In genomic region chr12:31654965-31655477, GRCm38 (mm10) we compare ENCODE assay signal across 8 mouse cellular contexts. TPM values are rescaled to one million over a fixed set of nuclear protein-coding genes. Genes with fewer than 3 reads are reported as not detected.
DNase-seq lines count a peak whose midpoint lies in the region; ATAC-seq and TF ChIP-seq lines count a peak whose summit lies in the region.

No protein-coding gene starts in this region.

- ATAC-seq in common myeloid progenitor, adult 5-6 weeks (replicated peaks; ENCODE audit: low read depth, poor library complexity, severe bottlenecking): peak; percentile 65
- ATAC-seq in inflammation-experienced regulatory T-cells, adult 6 months: peak; percentile 42
- ATAC-seq in midbrain, postnatal 0 days (ENCODE audit: low FRiP score): peak; percentile 62

- WGBS in midbrain, postnatal 0 days: under 1% methylated on average over 29 of the region's 29 CpGs

- peak overlapping the region; percentile 51 for H3K4me2 ChIP-seq in midbrain, postnatal 0 days (ENCODE audit: low read depth, low read length, poor library complexity, severe bottlenecking)

- no peaks in the 10 kb centered on the region for H3K36me3 ChIP-seq in midbrain, postnatal 0 days (ENCODE audit: insufficient read depth, low read length)

- H3K4me1 ChIP-seq in midbrain, postnatal 0 days (ENCODE audit: insufficient read depth, low read length): no peaks in the 10 kb centered on the region

- intact Hi-C loops in gastrocnemius, postnatal 36 days (cut with DNase I): loop anchor here (1.0 to 10.0 kb wide), 3 partner anchors 21 to 270 kb away; partner anchors contain the start of gene Bcap29

- peak overlapping the region; percentile 91 for H3K4me3 ChIP-seq in layer of hippocampus, adult 2 months
- H3K4me3 ChIP-seq in midbrain, postnatal 0 days (ENCODE audit: low read depth, low read length): peak overlapping the region; percentile 96

- DNase-seq in layer of hippocampus, adult 2 months (ENCODE audit: low spot score in 2 of 2): no peak
- DNase-seq in layer of hippocampus, postnatal 10 days (ENCODE audit: low spot score in 2 of 2): no peak
- no peak for DNase-seq in midbrain, postnatal 0 days (ENCODE audit: low spot score)
- no peak for DNase-seq in thymus, postnatal 14 days
- DNase-seq in layer of hippocampus, adult 11-12 months (ENCODE audit: low spot score): no peak
- no peak for DNase-seq in gastrocnemius, postnatal 36 days

- TF ChIP-seq CTCF in layer of hippocampus, adult 2 months (conservative IDR thresholded peaks at IDR 0.05): peak; percentile 75
- TF ChIP-seq CTCF in midbrain, postnatal 0 days (IDR thresholded peaks at IDR 0.05): peak; percentile 62

- H3K9me3 ChIP-seq in midbrain, postnatal 0 days (ENCODE audit: low read length): no peaks in the 10 kb centered on the region

- peak overlapping the region; percentile 86 for H3K9ac ChIP-seq in midbrain, postnatal 0 days (replicated peaks; ENCODE audit: low read length, poor library complexity, severe bottlenecking)

- no peaks in the 10 kb centered on the region for H3K27me3 ChIP-seq in midbrain, postnatal 0 days (ENCODE audit: insufficient read depth, low read length)

- peak overlapping the region; percentile 92 for H3K27ac ChIP-seq in layer of hippocampus, adult 2 months
- peak overlapping the region; percentile 65 for H3K27ac ChIP-seq in midbrain, postnatal 0 days (ENCODE audit: low read depth, low read length)

RNA-seq across cellular contexts. Expression of gene Cog5, which starts 0.4 kb away (rescaled TPM):
- total RNA-seq in layer of hippocampus, adult 2 months (2021): 10 to 100 TPM; 59.6 to 63.8 TPM
- total RNA-seq in layer of hippocampus, postnatal 10 days (2021): 10 to 100 TPM; 64.4 to 64.6 TPM
- total RNA-seq in common myeloid progenitor, adult 5-6 weeks (2017): 72.0 and 73.7 TPM in 2 replicates
- 10 to 100 TPM; 32.7 to 61.8 (median 41.8) TPM for polyA plus RNA-seq in inflammation-experienced regulatory T-cells, adult 6 months (2017; shearing (Covaris generic))
- 41.1 and 51.8 TPM in 2 replicates for total RNA-seq in midbrain, postnatal 0 days (2014; rRNA removed)
- polyA plus RNA-seq in midbrain, postnatal 0 days (2015; fragmentation: Nextera tagmentation; extraction: Ambion mirVana): 16.9 and 18.8 TPM in 2 replicates
- 10 to 100 TPM; 22.7 to 25.1 TPM for total RNA-seq in gastrocnemius, postnatal 36 days (2021)

RNA-seq across cellular contexts. Expression of gene Dus4l, which starts 0.4 kb away (rescaled TPM):
- total RNA-seq in layer of hippocampus, adult 2 months (2021): 10 to 100 TPM; 12.6 to 13.2 TPM
- total RNA-seq in layer of hippocampus, postnatal 10 days (2021): 10 to 100 TPM in 1 of 2 experiments, 1 to 10 TPM in 1; 8.4 to 10.0 TPM
- 13.1 and 40.1 TPM in 2 replicates for total RNA-seq in common myeloid progenitor, adult 5-6 weeks (2017)
- polyA plus RNA-seq in inflammation-experienced regulatory T-cells, adult 6 months (2017; shearing (Covaris generic)): 10 to 100 TPM in 2 of 3 experiments, 1 to 10 TPM in 1; 7.1 to 20.2 (median 17.2) TPM
- total RNA-seq in midbrain, postnatal 0 days (2014; rRNA removed): 3.9 and 8.6 TPM in 2 replicates
- 5.9 and 8.3 TPM in 2 replicates for polyA plus RNA-seq in midbrain, postnatal 0 days (2015; fragmentation: Nextera tagmentation; extraction: Ambion mirVana)
- 1 to 10 TPM; 2.6 to 5.2 TPM for total RNA-seq in gastrocnemius, postnatal 36 days (2021)

RNA-seq across cellular contexts. Expression of gene Bcap29, which starts 20.6 kb away (rescaled TPM):
- total RNA-seq in layer of hippocampus, adult 2 months (2021): 10 to 100 TPM; 38.5 to 39.6 TPM
- 10 to 100 TPM; 20.8 to 22.2 TPM for total RNA-seq in layer of hippocampus, postnatal 10 days (2021)
- 52.6 and 75.7 TPM in 2 replicates for total RNA-seq in common myeloid progenitor, adult 5-6 weeks (2017)
- polyA plus RNA-seq in inflammation-experienced regulatory T-cells, adult 6 months (2017; shearing (Covaris generic)): 10 to 100 TPM; 79.3 to 85.8 (median 82.8) TPM
- total RNA-seq in midbrain, postnatal 0 days (2014; rRNA removed): 5.9 and 11.1 TPM in 2 replicates
- 33.9 and 36.1 TPM in 2 replicates for polyA plus RNA-seq in midbrain, postnatal 0 days (2015; fragmentation: Nextera tagmentation; extraction: Ambion mirVana)
- 10 to 100 TPM; 24.9 to 29.0 TPM for total RNA-seq in gastrocnemius, postnatal 36 days (2021)

RNA-seq across cellular contexts. Expression of gene Gpr22, which starts 58.7 kb away (rescaled TPM):
- 10 to 100 TPM; 81.4 to 87.3 TPM for total RNA-seq in layer of hippocampus, adult 2 months (2021)
- 10 to 100 TPM; 50.5 to 59.9 TPM for total RNA-seq in layer of hippocampus, postnatal 10 days (2021)
- 0.05 TPM in 1 of 2 replicates, not detected in the other for total RNA-seq in common myeloid progenitor, adult 5-6 weeks (2017)
- polyA plus RNA-seq in inflammation-experienced regulatory T-cells, adult 6 months (2017; shearing (Covaris generic)): under 1 TPM; 0.51 to 0.72 (median 0.59) TPM
- total RNA-seq in midbrain, postnatal 0 days (2014; rRNA removed): 21.2 and 22.6 TPM in 2 replicates
- polyA plus RNA-seq in midbrain, postnatal 0 days (2015; fragmentation: Nextera tagmentation; extraction: Ambion mirVana): 17.5 and 19.0 TPM in 2 replicates
- total RNA-seq in gastrocnemius, postnatal 36 days (2021): not detected
